Mouse (Mus musculus): ENCODE measurements at regions not wholly inside any gene's neighbourhood (a gene's known extent, or its start where the extent isn't known, plus 50 kb on each side); places are given as distances from the start of the nearest gene placed in this dataset.

- H3K4me2 ChIP-seq (replicated peaks; ENCODE audit: low read depth) = no peak overlapping the region
- H3K9me3 ChIP-seq (ENCODE audit: control insufficient read depth, low read length) = no peaks in the 10 kb centered on the region
- no peak overlapping the region for H3K27ac ChIP-seq (replicated peaks)
- no peaks in the 10 kb centered on the region; the same call in 1 of the 2 replicates for H3K4me1 ChIP-seq (replicated peaks; ENCODE audit: control insufficient read depth, insufficient read depth)
- H3K4me3 ChIP-seq (ENCODE audit: low read depth, low read length) = no peak overlapping the region
- no peaks in the 10 kb centered on the region for H3K36me3 ChIP-seq (ENCODE audit: control insufficient read depth, insufficient read depth, low read length)
- H3K9ac ChIP-seq (ENCODE audit: low read length) = no peak overlapping the region
- 46% methylated on average over 8 of the region's 8 CpGs for WGBS
- H3K27me3 ChIP-seq (ENCODE audit: control insufficient read depth, insufficient read depth, low read length) = no peaks in the 10 kb centered on the region
- no peak for ATAC-seq (ENCODE audit: low FRiP score, low TSS enrichment)
- TF ChIP-seq CTCF (IDR thresholded peaks at IDR 0.05; ENCODE audit: low read depth) = no peak
- no peak for TF ChIP-seq EP300 (optimal IDR thresholded peaks at IDR 0.05)
- no peak for DNase-seq (ENCODE audit: low spot score)
Observed at GRCm38 (mm10) chr6:51075026-51075425, 357.4 kb upstream of the Nfe2l3 start.

DNA sequence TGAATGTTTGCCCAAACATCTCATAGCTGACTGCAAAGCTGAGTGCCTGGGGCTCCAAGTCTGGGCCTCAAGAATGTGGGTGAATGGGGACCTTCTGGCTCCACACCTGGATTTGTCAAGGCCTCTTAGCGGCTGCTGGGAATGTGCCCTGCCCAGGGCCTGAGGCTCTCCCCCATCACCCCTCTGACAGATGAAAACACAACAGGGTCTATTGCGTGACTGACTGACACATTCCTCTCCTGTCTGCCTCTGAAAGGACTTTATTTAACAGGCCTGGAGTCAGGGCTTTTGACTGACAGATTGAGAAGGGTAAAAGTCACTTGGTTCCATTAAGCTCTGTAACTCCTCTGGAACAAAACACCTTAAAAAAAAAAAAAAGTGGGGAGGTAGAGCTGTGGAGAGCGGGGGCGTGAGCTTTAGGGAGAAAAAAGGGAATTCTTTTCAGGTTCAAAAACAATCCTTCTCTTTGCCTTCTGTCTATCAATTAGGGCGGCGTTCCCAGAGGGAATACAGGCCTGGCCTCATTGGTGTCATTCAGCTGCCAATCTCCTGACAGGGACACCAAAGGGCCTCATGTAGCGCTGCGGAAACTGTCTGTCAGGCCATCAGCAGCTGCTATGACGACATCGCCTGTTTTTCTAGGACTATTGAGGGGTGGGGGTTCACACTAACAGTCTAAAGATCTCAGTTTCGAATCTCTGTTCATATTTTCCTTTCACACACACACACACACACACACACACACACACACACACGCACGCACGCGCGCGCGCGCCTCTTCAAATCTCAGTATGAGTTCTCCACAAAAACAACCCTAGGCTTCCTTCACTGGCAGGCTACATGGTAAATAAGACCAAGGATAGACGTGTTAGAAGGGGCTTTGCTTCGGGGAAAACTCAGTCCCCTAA is 355.4 kb upstream of the Nfe2l3 start:
- H3K4me2 ChIP-seq (replicated peaks; ENCODE audit: low read depth) = no peak overlapping the region
- no peak overlapping the region; the same call in 1 of the 2 replicates for H3K27ac ChIP-seq (replicated peaks)
- WGBS = 76% methylated on average over 21 of the region's 21 CpGs
- TF ChIP-seq CTCF (IDR thresholded peaks at IDR 0.05; ENCODE audit: low read depth) (no peak), EP300 (optimal IDR thresholded peaks at IDR 0.05) (no peak)
- H3K4me3 ChIP-seq (ENCODE audit: low read depth, low read length) = no peak overlapping the region
- no peaks in the 10 kb centered on the region for H3K27me3 ChIP-seq (ENCODE audit: control insufficient read depth, insufficient read depth, low read length)
- no peaks in the 10 kb centered on the region for H3K36me3 ChIP-seq (ENCODE audit: control insufficient read depth, insufficient read depth, low read length)
- no peak for ATAC-seq (ENCODE audit: low FRiP score, low TSS enrichment)
- H3K9me3 ChIP-seq (ENCODE audit: control insufficient read depth, low read length) = no peaks in the 10 kb centered on the region
- DNase-seq (ENCODE audit: low spot score) = no peak
- no peak overlapping the region for H3K9ac ChIP-seq (ENCODE audit: low read length)
- no peaks in the 10 kb centered on the region; the same call in 1 of the 2 replicates for H3K4me1 ChIP-seq (replicated peaks; ENCODE audit: control insufficient read depth, insufficient read depth)

GRCm38 (mm10) chr6:51077769-51078096 is 354.7 kb upstream of the Nfe2l3 start:
- no peaks in the 10 kb centered on the region for H3K36me3 ChIP-seq (ENCODE audit: control insufficient read depth, insufficient read depth, low read length)
- 59% methylated on average over 6 of the region's 6 CpGs for WGBS
- H3K27ac ChIP-seq (replicated peaks) = peak overlapping the region; percentile 49
- no peaks in the 10 kb centered on the region for H3K27me3 ChIP-seq (ENCODE audit: control insufficient read depth, insufficient read depth, low read length)
- TF ChIP-seq CTCF (IDR thresholded peaks at IDR 0.05; ENCODE audit: low read depth) = no peak
- TF ChIP-seq EP300 (optimal IDR thresholded peaks at IDR 0.05) = no peak
- H3K4me1 ChIP-seq (replicated peaks; ENCODE audit: control insufficient read depth, insufficient read depth) = no peaks in the 10 kb centered on the region; the same call in 1 of the 2 replicates
- no peak overlapping the region for H3K4me2 ChIP-seq (replicated peaks; ENCODE audit: low read depth)
- DNase-seq (ENCODE audit: low spot score) (no peak), ATAC-seq (ENCODE audit: low FRiP score, low TSS enrichment) (no peak)
- H3K9me3 ChIP-seq (ENCODE audit: control insufficient read depth, low read length) = no peaks in the 10 kb centered on the region
- H3K9ac ChIP-seq (ENCODE audit: low read length) = no peak overlapping the region
- H3K4me3 ChIP-seq (ENCODE audit: low read depth, low read length) = no peak overlapping the region

GRCm38 (mm10) chr6:51078353-51078966 is 354.0 kb upstream of the Nfe2l3 start:
- WGBS = 69% methylated on average over 11 of the region's 11 CpGs
- H3K4me2 ChIP-seq (replicated peaks; ENCODE audit: low read depth) = no peak overlapping the region

GRCm38 (mm10) chr6:51078967-51079355 is 353.5 kb upstream of the Nfe2l3 start:
- WGBS = 97% methylated on average over 5 of the region's 5 CpGs
- no peak for DNase-seq (ENCODE audit: low spot score)
- Histone ChIP-seq H3K36me3 (ENCODE audit: control insufficient read depth, insufficient read depth, low read length) (no peaks in the 10 kb centered on the region), H3K4me1 (replicated peaks; ENCODE audit: control insufficient read depth, insufficient read depth) (no peaks in the 10 kb centered on the region; the same call in 1 of the 2 replicates), H3K4me2 (replicated peaks; ENCODE audit: low read depth) (no peak overlapping the region), H3K9ac (ENCODE audit: low read length) (no peak overlapping the region), H3K27me3 (ENCODE audit: control insufficient read depth, insufficient read depth, low read length) (no peaks in the 10 kb centered on the region), H3K9me3 (ENCODE audit: control insufficient read depth, low read length) (no peaks in the 10 kb centered on the region), H3K4me3 (ENCODE audit: low read depth, low read length) (no peak overlapping the region), H3K27ac (replicated peaks) (no peak overlapping the region)
- no peak for TF ChIP-seq EP300 (optimal IDR thresholded peaks at IDR 0.05)
- TF ChIP-seq CTCF (IDR thresholded peaks at IDR 0.05; ENCODE audit: low read depth) = no peak
- no peak for ATAC-seq (ENCODE audit: low FRiP score, low TSS enrichment)

More at GRCm38 (mm10) chr6:51078353-51078966, 354.0 kb upstream of the Nfe2l3 start:
- Histone ChIP-seq H3K27me3 (ENCODE audit: control insufficient read depth, insufficient read depth, low read length) (no peaks in the 10 kb centered on the region), H3K9me3 (ENCODE audit: control insufficient read depth, low read length) (no peaks in the 10 kb centered on the region), H3K27ac (replicated peaks) (0 out of 2 replicates have a peak overlapping the region, but pooled peaks have one; percentile 13), H3K9ac (ENCODE audit: low read length) (no peak overlapping the region), H3K4me3 (ENCODE audit: low read depth, low read length) (no peak overlapping the region), H3K4me1 (replicated peaks; ENCODE audit: control insufficient read depth, insufficient read depth) (no peaks in the 10 kb centered on the region; the same call in 1 of the 2 replicates), H3K36me3 (ENCODE audit: control insufficient read depth, insufficient read depth, low read length) (no peaks in the 10 kb centered on the region)
- TF ChIP-seq CTCF (IDR thresholded peaks at IDR 0.05; ENCODE audit: low read depth) (no peak), EP300 (optimal IDR thresholded peaks at IDR 0.05) (no peak)
- no peak for ATAC-seq (ENCODE audit: low FRiP score, low TSS enrichment)
- DNase-seq (ENCODE audit: low spot score) = no peak

DNA sequence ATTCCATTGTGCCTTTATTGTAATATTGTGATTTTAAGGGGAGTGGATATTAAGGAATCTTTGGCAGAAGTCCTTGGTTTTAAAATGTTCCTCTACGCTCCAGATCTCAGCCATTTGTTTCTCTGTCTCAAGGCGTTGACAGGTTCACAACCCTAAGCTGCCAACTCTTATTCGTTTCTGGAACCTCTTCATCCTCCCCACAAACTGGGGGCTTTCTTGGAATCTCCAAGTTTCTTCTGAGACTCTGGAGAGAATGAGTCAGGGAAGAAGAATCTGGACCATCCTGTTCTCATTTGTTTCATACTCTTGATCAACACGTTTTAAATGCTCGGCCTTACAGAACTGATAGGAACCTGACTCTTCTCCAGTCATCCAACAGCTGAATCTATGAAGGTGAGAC is 351.4 kb upstream of the Nfe2l3 start:
- DNase-seq (ENCODE audit: low spot score) (no peak), ATAC-seq (ENCODE audit: low FRiP score, low TSS enrichment) (no peak)
- 46% methylated on average over 5 of the region's 5 CpGs for WGBS
- Histone ChIP-seq H3K36me3 (ENCODE audit: control insufficient read depth, insufficient read depth, low read length) (no peaks in the 10 kb centered on the region), H3K4me1 (replicated peaks; ENCODE audit: control insufficient read depth, insufficient read depth) (no peaks in the 10 kb centered on the region; the same call in 1 of the 2 replicates), H3K4me2 (replicated peaks; ENCODE audit: low read depth) (no peak overlapping the region), H3K27ac (replicated peaks) (no peak overlapping the region), H3K4me3 (ENCODE audit: low read depth, low read length) (no peak overlapping the region), H3K9ac (ENCODE audit: low read length) (no peak overlapping the region), H3K27me3 (ENCODE audit: control insufficient read depth, insufficient read depth, low read length) (no peaks in the 10 kb centered on the region), H3K9me3 (ENCODE audit: control insufficient read depth, low read length) (no peaks in the 10 kb centered on the region)
- no peak for TF ChIP-seq EP300 (optimal IDR thresholded peaks at IDR 0.05)
- no peak for TF ChIP-seq CTCF (IDR thresholded peaks at IDR 0.05; ENCODE audit: low read depth)

All from stomach, postnatal 0 days (tissue).